Mouse (Mus musculus): ENCODE results near the gene Prkg2. TPM values are rescaled to one million over a fixed set of nuclear protein-coding genes. Genes with fewer than 3 reads are reported as not detected.

Gene Prkg2
- total RNA-seq, 4 experiments from 2014 or later: 4.9 to 8.1 (median 6.9) TPM

DNA sequence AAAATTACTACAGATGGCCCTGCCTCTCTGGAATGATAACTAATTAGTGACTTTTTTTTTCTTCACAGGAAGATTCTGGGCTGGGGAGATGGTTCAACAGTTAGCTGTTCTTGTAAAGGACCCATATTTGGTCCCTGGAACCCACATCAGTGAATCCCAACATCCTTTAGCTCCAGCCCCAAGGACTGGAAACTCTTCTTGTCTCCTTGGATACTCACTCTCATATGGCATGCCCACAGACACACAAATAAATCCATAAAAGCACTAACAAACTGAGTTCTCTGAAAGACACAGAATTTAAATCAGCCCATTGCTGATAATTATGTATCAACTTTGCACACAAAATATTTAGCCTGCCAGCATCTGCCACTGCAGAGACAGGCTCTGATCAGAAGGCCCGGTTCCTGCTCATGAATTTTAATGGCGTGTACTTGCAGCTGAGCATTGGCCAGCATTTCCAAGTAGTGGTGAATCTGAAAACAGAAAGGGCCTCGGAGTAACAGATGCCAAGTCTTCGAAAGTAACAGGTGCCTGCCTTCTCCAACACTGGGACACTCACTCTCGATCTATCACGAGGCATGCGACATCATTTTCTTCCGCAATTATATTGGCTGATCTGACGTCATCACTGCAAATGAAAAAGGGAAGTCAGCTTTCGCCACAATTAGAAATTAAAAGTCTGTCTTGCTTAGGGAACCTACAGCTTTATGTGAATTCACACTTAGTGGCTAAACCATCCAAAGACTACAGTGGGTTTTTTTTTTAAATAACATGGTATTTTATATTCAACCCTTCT is 61.1 kb downstream of the Prkg2 start:
- no peak for DNase-seq

- DNase-seq: no peak
Measured at GRCm38 (mm10) chr5:98966679-98967078, 70.5 kb downstream of the Prkg2 start.

DNA sequence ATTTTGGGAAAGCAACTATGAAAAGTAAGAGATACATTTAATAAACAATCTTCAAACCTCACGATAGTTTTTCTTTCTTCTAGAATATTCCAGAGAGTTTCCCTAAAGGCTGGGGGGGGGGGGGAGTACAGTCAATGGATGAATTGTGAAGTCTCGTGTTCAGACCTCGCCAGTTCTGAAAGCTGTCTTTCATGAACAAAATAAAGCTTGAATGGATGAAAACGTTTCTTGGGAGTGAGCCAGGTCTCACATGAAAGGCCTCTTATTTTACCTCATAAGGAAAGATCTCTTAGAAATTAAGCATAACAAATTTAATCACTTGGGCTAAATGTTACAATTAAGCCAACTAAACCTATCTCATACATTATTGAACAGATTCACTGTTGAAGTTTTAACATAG is 72.0 kb downstream of the Prkg2 start:
- no peak for DNase-seq

GRCm38 (mm10) chr5:98964367-98964766 is 72.8 kb downstream of the Prkg2 start:
- DNase-seq: no peak

GRCm38 (mm10) chr5:98962472-98962871 is 74.7 kb downstream of the Prkg2 start:
- no peak for DNase-seq

- no peak for DNase-seq
Measured at GRCm38 (mm10) chr5:98955576-98955975, 81.6 kb downstream of the Prkg2 start.

- no peak for DNase-seq
Measured at GRCm38 (mm10) chr5:98953386-98953785, 83.8 kb downstream of the Prkg2 start.

- no peak for DNase-seq
Measured at GRCm38 (mm10) chr5:98951566-98951965, 85.6 kb downstream of the Prkg2 start.

GRCm38 (mm10) chr5:98950495-98951092 is 86.6 kb downstream of the Prkg2 start:
- no peak for DNase-seq

DNA sequence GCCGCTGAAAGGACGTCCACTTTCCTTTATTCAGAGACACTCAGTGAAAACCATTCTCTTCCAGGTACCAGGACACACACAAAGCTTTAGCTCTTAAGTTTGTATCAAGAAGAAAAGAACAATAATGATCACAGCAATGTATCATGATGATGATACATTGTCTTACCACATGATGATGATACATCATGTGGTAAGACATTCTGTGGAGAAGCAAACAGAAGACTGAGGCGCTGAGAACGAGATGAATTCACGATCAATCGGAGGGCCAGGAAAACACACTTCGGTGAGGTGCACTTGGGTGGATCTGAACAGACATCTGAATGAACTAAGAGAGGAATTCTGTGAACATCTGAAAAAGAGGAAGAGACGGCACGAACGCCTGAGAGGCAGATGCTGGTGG is 87.4 kb downstream of the Prkg2 start:
- DNase-seq: no peak

GRCm38 (mm10) chr5:98946656-98947055 is 90.5 kb downstream of the Prkg2 start:
- DNase-seq: no peak

- no peak for DNase-seq
Measured at GRCm38 (mm10) chr5:98946117-98946620, 91.0 kb downstream of the Prkg2 start.

GRCm38 (mm10) chr5:98943776-98944175 is 93.4 kb downstream of the Prkg2 start:
- DNase-seq: no peak

DNA sequence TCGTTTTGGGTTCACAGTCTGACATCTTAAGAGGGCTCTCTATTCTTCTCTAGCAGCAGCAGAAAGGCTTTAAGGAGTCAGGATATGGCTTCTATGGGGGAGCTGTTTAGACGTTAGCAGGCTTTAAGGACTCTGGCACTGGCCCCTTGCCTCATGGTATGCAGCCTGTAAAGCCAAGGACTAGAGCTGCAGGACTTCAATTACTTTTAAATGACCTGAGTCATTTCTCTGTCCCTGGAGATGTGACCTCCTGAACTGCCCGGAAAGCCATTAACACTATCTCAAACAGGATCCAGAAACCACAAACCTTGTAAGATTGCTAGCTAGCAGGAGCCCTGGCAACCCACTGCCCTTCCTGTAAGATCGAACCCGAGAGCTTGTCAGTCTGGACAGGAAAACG is 96.4 kb downstream of the Prkg2 start:
- no peak for DNase-seq

- DNase-seq: no peak
Measured at GRCm38 (mm10) chr5:98939631-98940208, 97.4 kb downstream of the Prkg2 start.

DNA sequence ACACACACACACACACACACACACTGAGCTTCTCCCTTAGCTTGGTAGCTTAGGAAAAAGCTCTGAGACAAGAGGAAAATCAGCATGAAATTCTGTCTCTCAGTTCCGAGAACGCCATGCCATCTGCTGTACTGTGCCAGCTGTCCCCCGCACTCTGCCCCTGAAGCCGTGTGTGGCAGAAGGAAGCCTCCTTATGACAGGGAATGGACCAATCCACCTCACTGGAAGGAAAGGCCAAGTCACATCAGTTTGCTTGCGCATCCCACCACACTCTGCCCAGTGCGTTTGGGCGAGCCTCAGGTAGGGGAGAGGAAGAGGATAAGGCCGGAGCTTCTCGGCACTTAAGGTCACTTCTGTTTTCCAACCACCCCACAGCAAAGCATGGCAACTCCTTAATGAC is 98.0 kb downstream of the Prkg2 start:
- DNase-seq: no peak

DNA sequence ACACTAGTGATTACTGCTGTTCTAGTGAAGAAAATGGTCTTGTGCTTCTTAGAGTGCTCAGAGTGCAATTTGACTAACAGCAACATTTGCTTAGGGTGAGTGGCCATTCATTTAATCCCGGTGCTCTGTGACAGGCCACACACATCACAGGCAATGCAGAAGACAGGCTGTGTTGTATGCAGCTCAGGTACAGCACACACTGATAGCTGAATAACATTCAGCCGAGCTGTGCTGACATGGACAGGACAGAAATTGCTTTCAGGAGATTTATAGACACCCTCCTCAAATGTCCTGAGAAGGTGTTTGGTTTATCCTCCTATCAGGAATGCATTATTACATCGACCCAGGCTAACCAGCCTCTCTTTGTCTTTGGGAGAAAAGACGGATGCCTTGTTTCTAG is 99.3 kb downstream of the Prkg2 start:
- no peak for DNase-seq

DNA sequence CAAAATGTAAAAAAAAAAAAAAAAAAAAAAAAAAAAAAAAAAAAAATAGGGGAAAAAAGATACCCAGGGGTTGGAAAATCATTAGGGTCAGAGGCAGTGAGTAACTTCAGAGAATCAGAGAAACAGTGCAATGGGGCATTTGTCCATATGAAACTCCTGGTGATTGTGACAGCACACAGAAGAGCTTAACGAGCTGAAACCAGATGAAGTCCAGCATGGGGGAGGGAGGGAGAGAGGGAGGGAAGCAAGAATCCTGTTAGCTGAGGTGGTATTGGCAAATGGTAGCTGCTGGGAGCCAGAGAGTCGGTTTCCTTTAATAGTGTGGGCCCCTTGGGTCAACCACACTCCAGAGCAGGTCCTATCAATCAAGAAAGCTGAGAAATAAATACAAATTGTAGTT is 100.5 kb downstream of the Prkg2 start:
- no peak for DNase-seq

DNA sequence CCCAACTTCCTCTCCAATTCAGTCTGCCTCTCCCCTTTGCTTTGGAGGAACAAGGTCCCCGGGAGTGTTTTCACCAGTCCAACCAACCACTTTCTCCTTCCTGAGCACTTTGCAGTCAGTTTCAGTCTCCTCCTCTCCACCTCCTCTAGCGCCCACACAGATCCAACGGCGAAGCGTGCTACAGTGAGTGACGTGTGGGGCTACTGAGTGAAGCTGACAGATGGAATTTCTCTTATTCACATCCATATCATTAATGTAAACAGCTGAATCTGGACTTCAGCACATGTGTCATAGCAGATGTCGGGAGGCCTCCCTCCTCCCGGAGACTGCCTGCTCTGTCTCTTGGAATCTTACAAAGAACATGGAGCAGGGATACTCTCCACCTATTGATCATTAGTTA is 101.2 kb downstream of the Prkg2 start:
- DNase-seq: no peak

DNA sequence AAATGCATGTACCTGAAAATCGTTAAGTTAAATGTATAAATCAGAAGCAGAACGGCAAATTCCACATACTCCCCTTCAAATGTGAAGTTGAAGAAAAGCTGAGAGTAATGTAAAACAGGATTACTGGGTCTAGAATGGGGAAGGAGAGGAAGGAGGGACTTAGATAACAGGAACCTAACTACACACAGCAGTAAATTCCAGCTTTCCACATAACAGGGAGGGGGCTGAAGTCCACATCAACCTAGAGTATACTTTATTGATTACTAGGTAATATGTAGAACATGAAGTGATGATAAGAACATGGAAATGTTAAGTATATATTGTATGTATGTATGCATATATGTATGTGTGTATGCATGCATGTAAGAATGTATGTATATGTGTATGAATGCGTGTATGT is 114.2 kb downstream of the Prkg2 start:
- DNase-seq: no peak

DNA sequence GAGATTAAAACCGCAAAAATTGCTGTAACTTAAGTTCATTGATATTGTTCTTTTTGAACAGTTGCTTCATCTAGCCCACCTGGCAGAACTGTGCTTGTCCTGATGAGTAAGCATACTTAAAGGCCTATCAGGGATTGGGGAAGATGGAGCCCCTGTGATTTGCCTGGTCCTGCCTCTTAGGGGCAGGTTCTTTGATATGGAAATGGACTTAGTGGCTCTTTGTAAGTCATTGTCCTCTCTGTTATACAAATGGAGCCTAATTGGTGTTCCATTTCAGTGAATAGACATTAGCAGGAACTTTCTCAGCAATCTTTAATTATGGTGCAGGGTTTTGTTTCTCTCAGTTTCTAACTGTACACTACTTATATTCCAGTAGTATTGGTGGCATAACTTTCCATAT is 115.5 kb downstream of the Prkg2 start:
- DNase-seq: no peak

- DNase-seq: no peak
Measured at GRCm38 (mm10) chr5:98918716-98919115, 118.4 kb downstream of the Prkg2 start.

GRCm38 (mm10) chr5:98902339-98902738 is 134.8 kb downstream of the Prkg2 start:
- no peak for DNase-seq

DNA sequence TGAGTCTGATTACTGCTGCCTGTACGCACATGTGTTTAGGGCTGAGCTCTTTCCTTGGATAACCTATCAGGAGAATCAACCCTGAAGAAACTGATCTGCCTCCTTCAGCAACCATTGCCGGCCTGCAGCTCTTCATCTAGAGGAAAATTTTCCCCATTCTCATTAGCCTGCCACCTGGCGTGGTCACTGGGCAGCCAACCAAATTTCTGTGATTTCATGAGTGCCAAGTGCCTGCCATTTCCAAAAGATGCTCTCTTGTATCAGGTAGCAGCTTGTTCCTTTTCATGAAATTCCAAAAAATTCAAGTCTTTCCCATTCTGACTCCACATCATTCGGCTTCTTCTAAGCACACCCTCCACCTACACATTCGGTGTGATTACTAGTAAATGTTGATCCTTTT is 136.2 kb downstream of the Prkg2 start:
- no peak for DNase-seq

All from adrenal gland, adult 8-10 months (tissue).